Mouse (Mus musculus): Measurements from ENCODE around the gene Dpy30.
A peak's percentile ranks its signal among the peaks of the same experiment; 100 is the strongest.
"Not testable (repeated sequence)": the region's sequence is repeated elsewhere in the genome, so short reads cannot be mapped to it uniquely, and the experiment has no call there.

Dpy30 gene

DNA sequence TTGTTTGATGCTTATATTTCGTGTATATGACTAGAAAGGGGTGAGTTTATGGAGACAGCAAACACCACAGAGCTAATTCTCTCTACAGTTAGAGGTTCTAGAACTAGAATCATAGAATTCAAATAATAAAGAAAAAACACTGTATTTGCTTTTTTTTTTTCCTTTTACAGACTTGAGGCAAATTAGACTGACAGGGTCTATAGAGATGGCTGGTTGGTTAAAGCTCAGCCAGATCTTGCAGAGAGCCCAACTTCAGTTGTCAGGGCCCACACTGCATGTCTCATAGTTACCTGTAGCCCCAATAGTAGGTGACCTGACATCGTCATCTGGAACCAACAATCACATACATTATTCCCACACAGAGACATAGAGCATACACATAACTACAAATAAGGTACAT, at the start of gene Dpy30:
Dpy30 (minus strand) TSS at position 101 of the 400 bp plus-strand sequence.
- no peak for DNase-seq (ENCODE audit: low spot score in 2 of 2)

DNA sequence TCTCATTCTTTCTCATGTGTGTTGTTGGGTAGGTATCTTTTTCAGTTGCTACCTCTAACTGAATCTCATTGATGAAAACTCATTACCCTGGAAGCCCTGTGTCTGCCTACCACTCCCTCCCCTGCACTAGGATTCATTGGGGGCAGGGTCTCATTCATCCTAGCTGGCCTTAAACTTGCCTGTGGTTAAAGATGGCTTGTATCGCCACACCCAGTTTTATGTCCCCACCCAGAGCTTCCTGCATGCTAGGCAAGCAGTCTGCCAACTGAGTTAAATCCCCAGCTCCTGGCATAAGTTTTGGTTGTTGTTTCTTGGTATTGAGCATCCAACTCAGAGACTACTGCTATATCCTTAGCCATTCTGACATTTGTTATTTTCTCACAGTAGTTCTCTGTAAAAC, 39.8 kb upstream of the Dpy30 start:
- no peak for DNase-seq (ENCODE audit: low spot score in 2 of 2)

- no peak for DNase-seq (ENCODE audit: low spot score in 2 of 2)
These were observed 17.4 kb upstream of the Dpy30 start for GRCm38 (mm10) chr17:74341151-74341550.

GRCm38 (mm10) chr17:74338937-74339804, 15.4 kb upstream of the Dpy30 start, which contains the start of gene Spast:
Spast (plus strand) TSS chr17:74338987.
- peak; percentile 73 to 74 for DNase-seq (ENCODE audit: low spot score in 2 of 2)

DNA sequence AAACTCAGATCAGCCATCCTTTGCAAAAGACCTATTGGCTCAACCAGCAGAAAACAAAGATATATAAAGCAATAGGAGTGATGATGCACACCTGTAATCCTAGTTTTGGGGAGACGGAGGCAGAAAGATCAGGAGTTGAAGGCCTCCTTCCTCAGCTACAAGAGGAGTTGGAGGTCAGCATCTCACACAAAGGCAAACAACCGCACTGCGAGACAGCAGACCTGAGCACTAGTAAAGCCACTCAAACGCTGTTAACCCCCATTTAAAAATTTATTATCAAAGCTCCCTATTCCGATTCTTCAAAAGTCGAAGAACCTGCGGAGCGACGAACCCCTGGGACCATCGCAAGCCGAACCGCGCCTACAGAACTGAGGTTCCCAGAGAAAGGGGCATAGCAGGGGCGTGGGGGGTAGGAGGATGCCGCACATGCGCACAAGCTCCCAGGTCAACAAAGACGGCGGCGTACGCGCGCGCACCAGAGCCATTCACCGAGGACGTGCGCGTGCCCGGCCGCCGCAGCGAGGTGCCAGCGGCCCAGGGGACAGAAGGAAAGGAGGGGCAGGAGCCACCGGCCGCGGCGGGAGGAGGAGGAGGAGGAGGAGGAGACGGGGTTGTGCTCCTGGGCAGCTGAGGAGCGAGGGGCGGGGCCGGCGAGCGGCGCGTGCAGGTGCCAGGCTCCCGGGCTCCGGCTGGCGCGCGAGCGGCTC, 14.6 kb upstream of the Dpy30 start:
- peak; percentile 89 to 93 for DNase-seq (ENCODE audit: low spot score in 2 of 2)

DNA sequence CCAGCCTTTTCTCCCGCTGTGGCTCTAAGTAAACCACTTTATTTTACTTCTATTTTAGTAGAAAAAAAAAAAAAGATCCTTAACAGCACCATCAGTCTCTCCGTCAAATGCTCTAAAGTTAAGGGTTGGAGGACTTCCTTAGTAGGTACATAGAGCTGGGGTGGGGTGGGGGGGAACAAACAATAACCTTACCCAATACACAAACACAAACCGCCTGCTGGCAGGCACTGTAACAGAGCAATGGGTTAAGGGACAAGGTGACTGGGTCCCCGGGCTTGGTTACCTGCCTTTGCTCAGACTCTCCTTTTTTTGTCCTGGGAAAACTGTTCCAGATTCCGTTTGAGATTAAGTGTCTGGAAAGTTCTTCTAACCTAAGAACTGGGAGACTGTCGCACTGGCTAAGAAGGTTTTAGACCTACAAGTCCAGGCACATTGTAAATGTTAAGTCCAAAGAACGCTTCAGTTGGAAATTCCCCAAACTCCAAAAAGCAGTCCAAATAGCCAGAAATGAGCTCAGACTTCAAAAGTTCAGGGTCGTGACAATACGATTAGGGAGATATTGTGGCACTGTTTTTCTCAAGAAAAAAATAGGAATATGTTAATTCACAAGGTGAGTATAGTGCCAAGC, 7.4 kb upstream of the Dpy30 start:
- no peak for DNase-seq (ENCODE audit: low spot score in 2 of 2)

DNA sequence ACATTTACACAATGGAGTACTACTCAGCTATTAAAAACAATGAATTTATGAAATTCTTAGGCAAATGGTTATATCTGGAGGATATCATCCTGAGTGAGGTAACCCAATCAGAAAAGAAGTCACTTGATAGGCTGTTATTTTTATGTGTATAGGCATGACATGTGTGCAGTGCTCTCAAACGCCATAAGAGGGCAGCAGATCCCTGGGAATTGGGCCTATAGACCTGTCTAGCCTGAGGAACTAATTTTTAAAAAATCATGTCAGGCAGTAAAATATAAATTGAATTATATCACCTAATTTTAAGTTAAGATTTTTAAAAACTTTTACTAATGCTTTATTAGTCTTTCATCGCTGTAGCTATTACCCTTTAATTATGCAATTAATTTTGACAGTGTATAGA, 4.4 kb upstream of the Dpy30 start:
- DNase-seq (ENCODE audit: low spot score in 2 of 2) = peak in 1 of 2 experiments; percentile 67

DNA sequence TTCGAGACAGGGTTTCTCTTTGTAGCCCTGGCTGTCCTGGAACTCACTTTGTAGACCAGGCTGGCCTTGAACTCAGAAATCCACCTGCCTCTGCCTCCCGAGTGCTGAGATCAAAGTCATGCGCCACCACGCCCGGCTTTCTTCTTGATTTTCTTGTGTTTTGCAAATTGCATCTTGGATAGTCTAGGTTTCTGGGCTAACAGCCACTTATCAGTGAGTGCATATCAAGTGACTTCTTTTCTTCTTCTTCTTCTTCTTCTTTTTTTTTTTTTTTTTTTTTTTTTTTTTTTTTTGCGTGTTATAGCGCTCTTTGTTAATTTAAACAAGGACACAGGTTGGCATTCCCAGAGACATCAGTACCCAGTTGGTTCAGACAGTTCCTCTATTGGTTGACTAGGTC, 3.5 kb upstream of the Dpy30 start:
- not testable (repeated sequence) for DNase-seq (ENCODE audit: low spot score in 2 of 2)

- DNase-seq (ENCODE audit: low spot score in 2 of 2) = no peak
These were observed 1.2 kb downstream of the Dpy30 start for GRCm38 (mm10) chr17:74322400-74323054.

GRCm38 (mm10) chr17:74318721-74319120, 5.0 kb downstream of the Dpy30 start:
- DNase-seq (ENCODE audit: low spot score in 2 of 2) = no peak

- peak; percentile 85 to 87 for DNase-seq (ENCODE audit: low spot score in 2 of 2)
These were observed 7.4 kb downstream of the Dpy30 start for GRCm38 (mm10) chr17:74316309-74316863.

DNA sequence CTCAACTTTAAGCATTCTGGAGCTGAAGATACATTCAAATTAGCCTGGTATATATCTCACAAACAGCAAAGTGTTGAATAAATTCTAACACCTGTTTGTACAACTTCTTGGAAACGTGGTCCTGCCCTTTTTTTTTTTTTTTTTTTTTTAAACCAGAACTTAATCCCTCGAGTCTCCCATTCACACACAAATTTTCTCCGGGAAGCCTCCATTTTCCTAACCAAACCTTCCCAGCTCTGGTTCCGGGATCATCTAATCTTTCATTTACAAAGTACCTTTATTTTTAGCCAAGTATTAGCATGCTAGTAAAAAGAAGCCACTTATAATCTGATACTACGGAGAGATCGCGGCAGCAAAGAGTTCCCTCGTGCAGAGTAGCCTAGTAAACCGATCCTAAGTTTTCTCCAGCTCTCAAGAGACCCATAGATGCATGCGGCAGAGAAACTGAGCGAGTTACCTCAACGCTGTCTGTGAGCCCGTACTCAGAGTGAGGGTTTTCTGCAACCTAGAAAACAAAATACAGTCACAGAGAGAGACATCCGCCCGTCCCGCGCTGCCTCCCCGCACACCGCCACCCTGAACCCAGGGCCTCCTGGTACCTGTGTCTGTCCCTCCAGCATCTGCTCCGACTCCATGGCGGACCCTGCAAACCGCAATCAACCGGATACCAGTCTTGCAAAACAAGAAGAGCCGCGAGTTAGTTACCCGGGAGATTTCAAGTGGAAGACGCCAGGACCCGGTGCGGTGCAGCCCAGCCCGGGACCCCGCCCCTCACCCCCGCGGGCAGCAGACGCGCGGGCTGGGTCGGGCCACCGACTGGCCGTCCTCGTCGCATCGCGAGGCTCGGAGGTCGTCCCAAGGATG, 8.1 kb downstream of the Dpy30 start:
- DNase-seq (ENCODE audit: low spot score in 2 of 2) = no peak

DNA sequence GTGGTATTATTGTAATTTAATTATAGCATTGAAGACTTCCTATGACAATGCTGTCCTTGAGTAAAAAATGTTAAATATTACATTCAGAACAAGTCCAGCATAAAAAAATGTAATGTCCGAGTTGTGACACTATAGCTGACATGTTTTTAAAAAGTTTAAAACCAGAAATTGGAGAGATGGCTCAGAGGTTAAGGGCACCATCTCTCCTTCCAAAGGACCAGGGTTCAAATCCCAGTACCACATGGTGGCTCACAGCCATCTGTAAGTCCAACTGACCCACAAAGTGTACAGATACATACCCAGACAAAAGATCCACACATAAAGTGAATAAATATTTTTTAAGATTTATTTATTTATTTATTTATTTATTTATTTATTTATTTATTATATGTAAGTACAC, 17.7 kb downstream of the Dpy30 start:
- DNase-seq (ENCODE audit: low spot score in 2 of 2) = no peak

DNA sequence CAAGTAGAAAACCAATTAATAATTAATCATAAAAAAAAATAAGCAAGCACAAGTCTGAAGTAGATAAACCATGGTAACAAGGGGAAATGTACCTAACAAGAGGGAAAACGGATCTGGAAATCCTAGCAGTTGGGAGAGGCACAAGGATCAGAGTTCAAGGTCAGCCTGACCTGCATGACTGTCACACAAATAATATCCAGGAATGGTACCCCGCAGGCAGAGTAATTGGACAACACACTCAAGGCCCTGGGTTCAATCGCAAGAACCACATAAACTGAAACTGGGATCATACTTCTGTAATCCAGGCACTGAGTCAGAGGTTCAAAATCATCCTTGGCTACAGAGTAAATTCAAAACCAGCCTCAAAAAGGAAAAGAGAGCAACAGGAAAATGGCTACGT, 18.1 kb downstream of the Dpy30 start:
- no peak for DNase-seq (ENCODE audit: low spot score in 2 of 2)

DNA sequence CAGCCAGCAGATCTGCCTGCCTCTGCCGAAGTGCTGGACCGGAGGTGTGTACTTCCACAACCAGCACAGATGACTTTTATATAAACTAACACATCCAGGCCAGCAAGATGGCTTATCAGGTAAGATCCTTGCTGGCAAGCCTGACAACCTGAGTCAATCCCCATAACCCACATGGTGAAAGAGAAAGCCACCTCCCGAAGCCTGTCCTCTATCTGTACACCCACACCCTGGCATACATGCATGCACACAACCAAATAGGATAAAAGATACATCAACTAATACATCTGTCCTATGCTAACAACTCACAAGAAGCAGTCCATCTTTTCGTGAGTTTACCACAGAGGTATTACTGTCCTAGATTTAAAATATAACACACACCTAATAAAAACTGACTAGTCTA, 19.7 kb downstream of the Dpy30 start:
- no peak for DNase-seq (ENCODE audit: low spot score in 2 of 2)

- no peak for DNase-seq (ENCODE audit: low spot score in 2 of 2)
These were observed 23.7 kb downstream of the Dpy30 start for GRCm38 (mm10) chr17:74300089-74300488.

DNA sequence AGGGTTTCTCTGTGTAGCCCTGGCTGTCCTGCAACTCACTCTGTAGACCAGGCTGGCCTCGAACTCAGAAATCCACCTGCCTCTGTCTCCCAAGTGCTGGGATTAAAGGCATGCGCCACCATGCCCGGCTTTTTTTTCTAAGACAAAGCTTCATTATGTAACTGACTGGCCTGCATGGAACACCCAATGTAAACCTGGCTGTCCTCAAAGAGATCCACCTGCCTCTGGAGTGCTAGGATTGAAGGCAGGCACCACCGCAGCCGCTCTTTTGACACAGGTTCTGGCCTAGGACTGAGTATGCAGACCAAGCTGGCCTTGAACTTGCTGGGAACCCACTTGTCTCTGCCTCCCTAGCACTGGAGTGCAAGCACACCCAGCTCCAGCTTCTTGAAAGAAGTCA, 26.8 kb downstream of the Dpy30 start:
- not testable (repeated sequence) for DNase-seq (ENCODE audit: low spot score in 2 of 2)

DNA sequence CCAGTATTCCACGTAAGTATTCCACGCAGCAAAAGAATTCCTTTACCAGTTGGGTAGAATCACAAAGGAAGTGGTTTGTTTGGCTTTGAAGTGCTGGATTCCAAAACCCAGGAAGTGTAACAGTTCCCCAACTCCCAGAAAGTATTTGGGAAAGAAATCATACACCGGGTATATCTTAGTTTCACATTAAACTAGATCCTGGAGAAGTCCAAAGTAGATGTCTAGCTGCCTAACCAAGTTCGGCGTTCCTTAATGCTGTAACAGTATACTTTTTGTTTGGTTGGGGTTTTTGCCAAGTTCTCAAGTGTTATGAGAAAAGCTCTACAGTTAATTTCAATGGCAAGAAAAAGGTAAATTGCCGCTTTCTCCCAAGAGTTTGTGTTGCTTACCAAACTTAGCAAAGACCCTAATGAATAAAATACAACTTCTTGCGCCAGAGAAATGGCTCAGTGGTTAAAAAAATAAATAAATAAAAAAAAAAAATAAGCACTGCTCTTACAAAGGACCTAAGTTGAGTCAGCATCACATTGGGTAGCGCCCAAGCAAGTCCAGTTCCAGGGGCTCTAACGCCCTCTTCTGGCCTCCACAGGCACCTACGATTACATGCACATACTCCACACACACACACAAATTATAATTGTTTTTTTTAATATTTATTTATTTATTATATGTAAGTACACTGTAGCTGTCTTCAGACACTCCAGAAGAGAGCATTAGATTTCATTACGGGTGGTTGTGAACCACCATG, 27.5 kb downstream of the Dpy30 start:
- no peak for DNase-seq (ENCODE audit: low spot score in 2 of 2)

- DNase-seq (ENCODE audit: low spot score in 2 of 2) = peak; percentile 82 to 83
These were observed 28.4 kb downstream of the Dpy30 start, which contains the start of gene Memo1 for GRCm38 (mm10) chr17:74295026-74295970. Memo1 (minus strand) TSS chr17:74295521.

Measured in urinary bladder, postnatal 4 days (tissue).